Mouse (Mus musculus): ENCODE measurements around the gene Pars2.
A peak's percentile ranks its signal among the peaks of the same experiment; 100 is the strongest.

DNA sequence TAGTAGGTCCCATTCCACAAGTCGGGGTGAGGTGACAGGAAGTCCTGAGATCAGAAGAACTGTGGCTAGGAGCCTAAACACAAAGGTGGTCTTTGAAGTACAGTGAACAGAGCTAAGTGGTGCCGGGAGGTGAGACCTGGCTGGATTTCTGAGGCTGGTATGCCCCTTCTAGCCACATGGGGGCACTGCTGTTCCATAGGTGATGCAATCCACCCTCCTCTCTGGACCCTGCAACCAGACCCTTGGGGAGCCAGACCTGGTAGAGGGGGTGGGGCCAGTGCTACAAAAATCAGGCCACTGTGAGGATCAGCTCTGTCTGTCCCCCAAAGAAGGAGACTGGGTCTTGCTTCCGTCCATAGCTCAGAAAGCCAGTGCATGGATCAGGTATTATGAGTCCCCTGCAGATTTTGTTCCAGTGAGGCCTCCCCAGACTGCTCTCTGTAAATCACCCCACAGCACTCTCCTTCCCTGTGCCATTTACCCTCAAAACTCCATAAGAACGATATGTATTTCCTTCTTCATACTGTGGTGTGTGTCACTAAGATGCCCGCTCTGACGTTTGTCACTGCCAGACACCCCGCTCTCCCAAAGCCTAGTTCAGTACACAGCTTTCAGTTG is 36.6 kb upstream of the Pars2 start:
- peak; percentile 97 for TF ChIP-seq CTCF (IDR thresholded peaks at IDR 0.05; ENCODE audit: borderline replicate concordance, extremely low read depth, insufficient read depth, insufficient read length)
- TF ChIP-seq POLR2A (IDR thresholded peaks at IDR 0.05; ENCODE audit: borderline replicate concordance, extremely low read depth, insufficient read depth, insufficient read length, poor library complexity, severe bottlenecking): no peak

Measured in brain, embryonic 14.5 days (tissue).